Mouse (Mus musculus): ENCODE data around the gene Igsf11. TPM values are rescaled to one million over a fixed set of nuclear protein-coding genes. Genes with fewer than 3 reads are reported as not detected.

The Igsf11 gene
- polyA plus RNA-seq, 1 experiment from 2014 or later: 0.36 TPM

DNA sequence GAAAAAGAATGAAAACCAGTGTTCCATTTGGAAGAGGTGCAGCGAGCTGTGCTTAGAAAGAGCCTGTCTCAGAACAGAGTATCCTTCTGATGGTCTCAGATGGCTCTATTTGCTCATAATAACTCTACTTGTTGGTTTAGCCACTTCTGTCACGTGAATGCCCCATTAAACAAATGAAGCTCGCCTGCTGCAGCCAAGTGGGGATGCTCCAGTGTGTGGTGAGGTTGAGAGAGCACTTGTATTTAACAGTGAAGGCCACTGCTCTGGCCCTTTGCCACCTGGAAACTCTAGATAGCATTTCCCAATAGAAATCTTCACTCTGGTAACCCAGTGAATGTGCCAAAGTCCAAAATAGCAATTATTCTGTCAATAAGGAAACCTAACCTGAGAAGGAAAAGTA is 92.9 kb downstream of the Igsf11 start:
- ATAC-seq (ENCODE audit: insufficient number of reproducible peaks, insufficient read depth, low FRiP score, low read depth): no peak
- H3K4me1 ChIP-seq (ENCODE audit: control insufficient read depth in 2 of 2, insufficient read depth in 2 of 2, low read length in 2 of 2): peaks cover 0 to 4% of the 10 kb centered on the region in 2 experiments; a peak in 1 of 4 replicates
- H3K4me3 ChIP-seq (ENCODE audit: control insufficient read depth in 1 of 2, insufficient read depth in 1 of 2, low read depth in 1 of 2, low read length in 2 of 2): no peak overlapping the region

GRCm38 (mm10) chr16:38986410-38986809 is 93.9 kb downstream of the Igsf11 start:
- Histone ChIP-seq H3K4me2 (ENCODE audit: low read length) (no peak overlapping the region), H3K36me3 (ENCODE audit: control insufficient read depth, insufficient read depth, low read length) (no peaks in the 10 kb centered on the region), H3K4me3 (ENCODE audit: control insufficient read depth in 1 of 2, insufficient read depth in 1 of 2, low read depth in 1 of 2, low read length in 2 of 2) (no peak overlapping the region), H3K27me3 (ENCODE audit: control insufficient read depth, insufficient read depth, low read length) (no peaks in the 10 kb centered on the region), H3K27ac (replicated peaks in 1 of 2; ENCODE audit: control insufficient read depth in 1 of 2, insufficient read depth in 1 of 2, low read depth in 2 of 2, low read length in 2 of 2) (no peak overlapping the region), H3K9ac (ENCODE audit: low read length) (no peak overlapping the region), H3K9me3 (ENCODE audit: control insufficient read depth, low read length) (no peaks in the 10 kb centered on the region), H3K4me1 (ENCODE audit: control insufficient read depth in 2 of 2, insufficient read depth in 2 of 2, low read length in 2 of 2) (peaks cover 0 to 4% of the 10 kb centered on the region in 2 experiments; a peak in 1 of 4 replicates)
- WGBS: 64% methylated on average over 2 of the region's 2 CpGs
- no peak for ATAC-seq (ENCODE audit: insufficient number of reproducible peaks, insufficient read depth, low FRiP score, low read depth)

More for the DNA sequence above, 92.9 kb downstream of the Igsf11 start:
- H3K27me3 ChIP-seq (ENCODE audit: control insufficient read depth, insufficient read depth, low read length): no peaks in the 10 kb centered on the region
- H3K27ac ChIP-seq (replicated peaks in 1 of 2; ENCODE audit: control insufficient read depth in 1 of 2, insufficient read depth in 1 of 2, low read depth in 2 of 2, low read length in 2 of 2): no peak overlapping the region
- 62% methylated on average over 3 of the region's 3 CpGs for WGBS
- no peaks in the 10 kb centered on the region for H3K9me3 ChIP-seq (ENCODE audit: control insufficient read depth, low read length)
- H3K9ac ChIP-seq (ENCODE audit: low read length): no peak overlapping the region
- no peaks in the 10 kb centered on the region for H3K36me3 ChIP-seq (ENCODE audit: control insufficient read depth, insufficient read depth, low read length)
- H3K4me2 ChIP-seq (ENCODE audit: low read length): no peak overlapping the region

DNA sequence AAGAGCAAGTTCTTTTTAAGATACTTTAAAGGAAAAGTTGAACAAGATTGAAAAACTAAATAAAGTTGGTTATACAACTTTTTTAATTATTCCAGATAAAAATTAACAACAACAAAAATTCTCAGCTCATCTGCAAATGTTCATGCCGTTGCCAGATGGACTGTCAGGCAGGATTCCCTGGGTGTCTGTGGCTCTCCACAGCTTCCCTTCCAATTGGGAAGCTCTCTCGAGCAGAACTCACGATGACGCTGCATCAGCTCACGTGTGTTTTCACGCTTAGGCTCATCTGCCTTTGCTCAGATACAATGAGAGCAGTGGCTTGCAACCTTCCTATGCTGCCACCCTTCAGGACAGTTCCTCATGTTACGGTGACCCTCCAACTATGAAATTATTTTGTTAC is 101.2 kb downstream of the Igsf11 start:
- Histone ChIP-seq H3K36me3 (ENCODE audit: control insufficient read depth, insufficient read depth, low read length) (no peaks in the 10 kb centered on the region), H3K27ac (replicated peaks in 1 of 2; ENCODE audit: control insufficient read depth in 1 of 2, insufficient read depth in 1 of 2, low read depth in 2 of 2, low read length in 2 of 2) (no peak overlapping the region), H3K9me3 (ENCODE audit: control insufficient read depth, low read length) (no peaks in the 10 kb centered on the region), H3K9ac (ENCODE audit: low read length) (no peak overlapping the region), H3K4me1 (ENCODE audit: control insufficient read depth in 2 of 2, insufficient read depth in 2 of 2, low read length in 2 of 2) (no peaks in the 10 kb centered on the region), H3K27me3 (ENCODE audit: control insufficient read depth, insufficient read depth, low read length) (no peaks in the 10 kb centered on the region), H3K4me3 (ENCODE audit: control insufficient read depth in 1 of 2, insufficient read depth in 1 of 2, low read depth in 1 of 2, low read length in 2 of 2) (no peak overlapping the region), H3K4me2 (ENCODE audit: low read length) (no peak overlapping the region)
- 77% methylated on average over 7 of the region's 7 CpGs for WGBS
- no peak for ATAC-seq (ENCODE audit: insufficient number of reproducible peaks, insufficient read depth, low FRiP score, low read depth)

DNA sequence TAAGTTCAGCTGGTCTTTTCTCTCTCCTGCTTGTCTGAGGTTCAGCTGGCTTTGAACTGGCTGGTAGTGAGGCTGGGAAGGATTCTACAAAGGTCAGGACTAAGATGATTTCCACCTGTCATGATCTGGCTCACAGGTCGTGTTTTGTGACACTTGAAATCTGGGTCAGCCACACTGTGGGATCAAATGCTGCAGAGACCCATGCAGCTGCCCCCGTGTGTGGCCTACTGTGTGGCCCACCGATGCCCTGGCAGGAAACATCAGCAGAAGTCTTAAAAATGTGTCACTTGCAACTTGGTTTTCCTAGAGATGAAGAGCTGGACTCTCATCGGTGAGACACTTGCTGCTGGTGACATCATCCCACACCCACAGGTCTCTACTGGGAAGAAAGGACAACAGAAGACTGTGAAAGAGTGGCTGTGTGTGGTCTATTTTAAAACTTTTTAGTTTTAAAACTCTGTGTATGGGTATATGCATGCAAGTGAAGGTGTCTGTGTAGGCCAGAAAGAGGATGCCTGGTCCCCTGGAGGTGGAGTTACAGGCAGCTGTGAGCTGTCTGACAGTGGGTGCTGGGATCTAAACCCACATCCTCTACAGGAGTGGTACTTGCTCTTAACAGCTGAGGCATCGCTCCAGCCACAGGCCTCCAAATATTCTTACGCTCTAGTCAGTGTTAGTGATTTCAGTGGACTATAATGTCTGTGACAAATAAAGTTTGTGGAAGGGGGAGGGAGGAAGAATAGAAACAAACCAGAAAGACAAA is 106.2 kb downstream of the Igsf11 start:
- no peak overlapping the region for H3K4me3 ChIP-seq (ENCODE audit: control insufficient read depth in 1 of 2, insufficient read depth in 1 of 2, low read depth in 1 of 2, low read length in 2 of 2)
- H3K36me3 ChIP-seq (ENCODE audit: control insufficient read depth, insufficient read depth, low read length): no peaks in the 10 kb centered on the region
- WGBS: 79% methylated on average over 6 of the region's 6 CpGs
- H3K4me1 ChIP-seq (ENCODE audit: control insufficient read depth in 2 of 2, insufficient read depth in 2 of 2, low read length in 2 of 2): no peaks in the 10 kb centered on the region
- H3K9ac ChIP-seq (ENCODE audit: low read length): no peak overlapping the region
- no peak overlapping the region for H3K27ac ChIP-seq (replicated peaks in 1 of 2; ENCODE audit: control insufficient read depth in 1 of 2, insufficient read depth in 1 of 2, low read depth in 2 of 2, low read length in 2 of 2)
- H3K9me3 ChIP-seq (ENCODE audit: control insufficient read depth, low read length): no peaks in the 10 kb centered on the region
- no peaks in the 10 kb centered on the region for H3K27me3 ChIP-seq (ENCODE audit: control insufficient read depth, insufficient read depth, low read length)
- H3K4me2 ChIP-seq (ENCODE audit: low read length): no peak overlapping the region
- ATAC-seq (ENCODE audit: insufficient number of reproducible peaks, insufficient read depth, low FRiP score, low read depth): no peak

- no peak for ATAC-seq (ENCODE audit: insufficient number of reproducible peaks, insufficient read depth, low FRiP score, low read depth)
- no peaks in the 10 kb centered on the region for H3K9me3 ChIP-seq (ENCODE audit: control insufficient read depth, low read length)
- no peak overlapping the region for H3K4me3 ChIP-seq (ENCODE audit: control insufficient read depth in 1 of 2, insufficient read depth in 1 of 2, low read depth in 1 of 2, low read length in 2 of 2)
- H3K27me3 ChIP-seq (ENCODE audit: control insufficient read depth, insufficient read depth, low read length): no peaks in the 10 kb centered on the region
- no peak overlapping the region for H3K4me2 ChIP-seq (ENCODE audit: low read length)
- no peaks in the 10 kb centered on the region for H3K36me3 ChIP-seq (ENCODE audit: control insufficient read depth, insufficient read depth, low read length)
- no peak overlapping the region for H3K9ac ChIP-seq (ENCODE audit: low read length)
- H3K27ac ChIP-seq (replicated peaks in 1 of 2; ENCODE audit: control insufficient read depth in 1 of 2, insufficient read depth in 1 of 2, low read depth in 2 of 2, low read length in 2 of 2): no peak overlapping the region
- no peaks in the 10 kb centered on the region for H3K4me1 ChIP-seq (ENCODE audit: control insufficient read depth in 2 of 2, insufficient read depth in 2 of 2, low read length in 2 of 2)
These were observed 106.8 kb downstream of the Igsf11 start for GRCm38 (mm10) chr16:38999298-38999697.

DNA sequence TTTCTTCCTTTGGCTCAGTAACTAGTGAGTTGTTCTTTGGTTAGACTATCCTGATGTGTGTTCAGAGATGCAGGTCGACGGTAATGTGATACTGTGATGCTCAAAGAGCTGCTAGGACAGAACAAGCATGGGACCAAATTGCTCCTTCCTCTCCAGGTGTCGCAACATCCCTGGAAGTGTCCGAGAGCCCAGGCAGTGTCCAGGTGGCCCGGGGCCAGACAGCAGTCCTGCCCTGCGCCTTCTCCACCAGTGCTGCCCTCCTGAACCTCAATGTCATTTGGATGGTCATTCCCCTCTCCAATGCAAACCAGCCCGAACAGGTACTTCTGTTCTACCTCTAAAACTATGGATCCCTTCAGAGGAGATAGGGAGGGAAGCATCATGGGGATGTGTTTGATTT is 114.5 kb downstream of the Igsf11 start:
- no peaks in the 10 kb centered on the region for H3K9me3 ChIP-seq (ENCODE audit: control insufficient read depth, low read length)
- no peak overlapping the region for H3K27ac ChIP-seq (replicated peaks in 1 of 2; ENCODE audit: control insufficient read depth in 1 of 2, insufficient read depth in 1 of 2, low read depth in 2 of 2, low read length in 2 of 2)
- no peak overlapping the region for H3K4me2 ChIP-seq (ENCODE audit: low read length)
- 83% methylated on average over 7 of the region's 7 CpGs for WGBS
- no peak overlapping the region for H3K4me3 ChIP-seq (ENCODE audit: control insufficient read depth in 1 of 2, insufficient read depth in 1 of 2, low read depth in 1 of 2, low read length in 2 of 2)
- no peaks in the 10 kb centered on the region for H3K4me1 ChIP-seq (ENCODE audit: control insufficient read depth in 2 of 2, insufficient read depth in 2 of 2, low read length in 2 of 2)
- ATAC-seq (ENCODE audit: insufficient number of reproducible peaks, insufficient read depth, low FRiP score, low read depth): no peak
- H3K9ac ChIP-seq (ENCODE audit: low read length): no peak overlapping the region
- H3K27me3 ChIP-seq (ENCODE audit: control insufficient read depth, insufficient read depth, low read length): no peaks in the 10 kb centered on the region
- H3K36me3 ChIP-seq (ENCODE audit: control insufficient read depth, insufficient read depth, low read length): no peaks in the 10 kb centered on the region

GRCm38 (mm10) chr16:39019449-39019848 is 127.0 kb downstream of the Igsf11 start:
- H3K4me3 ChIP-seq (ENCODE audit: control insufficient read depth in 1 of 2, insufficient read depth in 1 of 2, low read depth in 1 of 2, low read length in 2 of 2): no peak overlapping the region
- peaks cover 5% of the 10 kb centered on the region; the same call in 1 of the 2 replicates for H3K9me3 ChIP-seq (ENCODE audit: control insufficient read depth, low read length)
- H3K27ac ChIP-seq (replicated peaks in 1 of 2; ENCODE audit: control insufficient read depth in 1 of 2, insufficient read depth in 1 of 2, low read depth in 2 of 2, low read length in 2 of 2): no peak overlapping the region
- no peak overlapping the region for H3K9ac ChIP-seq (ENCODE audit: low read length)
- H3K4me1 ChIP-seq (ENCODE audit: control insufficient read depth in 2 of 2, insufficient read depth in 2 of 2, low read length in 2 of 2): no peaks in the 10 kb centered on the region
- 83% methylated on average over 2 of the region's 2 CpGs for WGBS
- no peaks in the 10 kb centered on the region for H3K36me3 ChIP-seq (ENCODE audit: control insufficient read depth, insufficient read depth, low read length)
- no peaks in the 10 kb centered on the region for H3K27me3 ChIP-seq (ENCODE audit: control insufficient read depth, insufficient read depth, low read length)
- no peak overlapping the region for H3K4me2 ChIP-seq (ENCODE audit: low read length)
- no peak for ATAC-seq (ENCODE audit: insufficient number of reproducible peaks, insufficient read depth, low FRiP score, low read depth)
